Mouse (Mus musculus) left cerebral cortex, adult 2 months (tissue): ENCODE results near the gene Trim3. TPM values are rescaled to one million over a fixed set of nuclear protein-coding genes. Genes with fewer than 3 reads are reported as not detected.
A peak's percentile ranks its signal among the peaks of the same experiment; 100 is the strongest.

Experiments used
- DNase-seq, 2 experiments: peaks; one replicate each; pipeline ENCODE4 v3.0.0; 2021 to 2022; ENCODE audit warnings: low spot score in 2 of 2, mixed read lengths in 1 of 2; ENCODE audit errors: extremely low spot score in 1 of 2
- H3K27ac ChIP-seq: fragments of 200-600 bp; 2 replicates; pipeline ENCODE4 v1.8.1; 2022
- H3K4me3 ChIP-seq: fragments of 200-600 bp; 2 replicates; pipeline ENCODE4 v1.8.1; 2022
- CTCF ChIP-seq: fragments of 200-600 bp; IDR thresholded peaks from 2 replicates; pipeline ENCODE4 v1.8.1; 2022; ENCODE audit warnings: antibody characterized with exemption, mild to moderate bottlenecking, moderate library complexity
- intact Hi-C: fragments of 180-260 bp; cut with DNase I; formaldehyde crosslinking; loops from one replicate; pipeline ENCODE4 v1.15.1; 2025
- long read RNA-seq, 2 experiments: library from polyadenylated mRNA; stranded (forward); transcript quantifications; one replicate each; pipeline ENCODE4 v2.0.0; 2021; ENCODE audit warnings: borderline mapping rate in 2 of 2
- total RNA-seq, 2 experiments: library from RNA; stranded (reverse); gene quantifications; 2 replicates each; pipeline ENCODE4 v1.2.3; 2021

The Trim3 gene
- 100 to 1,000 TPM; 151 to 165 TPM for total RNA-seq
- long read RNA-seq, experiment 1, transcript Trim3-202 (12 exons, 2,841 nt) = major isoform, 125 of 249 reads
- long read RNA-seq, experiment 1, transcript Trim3-205 (12 exons, 2,972 nt) = minor isoform, 6 of 249 reads
- long read RNA-seq, experiment 1, transcript Trim3-201 (12 exons, 3,016 nt) = minor isoform, 20 of 249 reads
- long read RNA-seq, experiment 1, partial matches to known transcripts = 29 of 249 reads
- long read RNA-seq, experiment 1, other reads (novel, unspliced or antisense) = 66 of 249 reads
- long read RNA-seq, experiment 2, transcript Trim3-202 (12 exons, 2,841 nt) = major isoform, 65 of 152 reads
- long read RNA-seq, experiment 2, transcript Trim3-201 (12 exons, 3,016 nt) = minor isoform, 18 of 152 reads
- long read RNA-seq, experiment 2, partial matches to known transcripts = 13 of 152 reads
- long read RNA-seq, experiment 2, other reads (novel, unspliced or antisense) = 52 of 152 reads

DNA sequence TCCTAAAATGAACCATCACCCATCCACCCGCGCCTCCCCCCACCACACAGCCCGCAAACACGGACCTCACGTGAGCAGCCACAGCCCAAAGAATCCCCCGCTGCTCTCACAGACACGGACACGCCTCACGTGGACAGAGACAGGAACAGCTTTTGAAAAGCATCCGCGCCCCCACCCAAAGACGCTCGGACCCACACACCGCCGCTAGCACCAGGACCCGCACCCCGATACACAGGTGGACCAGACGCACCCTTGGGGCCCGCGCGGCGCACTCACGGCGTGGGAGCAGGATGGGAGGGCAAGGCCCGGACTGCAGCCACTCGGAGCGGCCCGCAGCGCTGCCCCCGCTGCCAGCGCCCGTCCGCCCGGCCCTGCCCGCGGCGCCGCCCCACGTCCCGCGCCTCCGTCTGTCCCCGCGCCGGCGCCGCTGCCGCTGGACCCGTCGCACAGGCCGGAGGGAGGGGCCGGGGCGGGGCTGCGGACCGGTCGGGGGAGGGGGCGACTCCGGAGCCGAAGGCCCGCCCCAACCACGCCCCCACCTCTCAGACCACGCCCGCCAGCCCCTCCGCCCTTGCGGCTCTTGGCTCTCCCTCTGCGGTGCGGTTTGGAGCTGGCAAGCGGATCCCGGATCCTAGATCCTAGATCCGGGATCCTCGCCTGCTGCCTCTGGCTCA lies at the start of gene Trim3:
TSS of gene Trim3 (minus strand) at position 445 of the 674 bp plus-strand sequence.
- no peak for TF ChIP-seq CTCF
- peak within 1 kb of the TSS; percentile 94 for H3K27ac ChIP-seq
- peak within 1 kb of the TSS; percentile 68 for H3K4me3 ChIP-seq
- intact Hi-C loops = loop anchor here (2.0 to 10.0 kb wide), 2 partner anchors 78 to 228 kb away; partner anchors contain the start of genes Cnga4, Fam160a2 and Smpd1
- peak; percentile 90 to 92 for DNase-seq

GRCm38 (mm10) chr7:105650639-105651435 lies 17.5 kb upstream of the Trim3 start, which contains the start of gene Dnhd1:
TSS of gene Dnhd1 (plus strand) at chr7:105650827.
- peak; percentile 56 for TF ChIP-seq CTCF
- no peak within 1 kb of the TSS for H3K27ac ChIP-seq
- H3K4me3 ChIP-seq = peak within 1 kb of the TSS; percentile 46
- intact Hi-C loops = no loop called here
- peak; percentile 55 to 62 for DNase-seq

DNA sequence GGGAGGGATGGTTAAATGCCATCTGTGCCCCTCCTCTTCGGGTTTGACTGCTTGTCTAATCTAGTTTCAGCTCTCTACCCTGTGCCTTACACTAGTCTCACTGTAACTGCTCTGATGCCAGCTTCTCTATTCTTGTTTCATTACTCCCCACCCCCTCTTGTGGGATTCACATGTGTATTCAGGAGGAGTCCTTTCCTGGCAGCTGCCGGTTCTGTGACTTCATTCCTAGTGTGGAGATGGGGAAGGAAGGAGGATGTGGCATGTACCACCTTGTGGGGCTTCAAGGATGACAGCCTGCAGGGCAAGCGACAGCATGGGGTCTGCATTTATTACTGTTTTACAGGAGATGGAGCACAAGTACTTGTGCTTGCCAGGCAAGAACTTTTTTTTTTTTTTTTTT lies 8.6 kb upstream of the Trim3 start:
- intact Hi-C loops = loop anchor here (5.0 kb wide), 2 partner anchors 95 to 170 kb away; partner anchors contain the start of genes Ilk, Mrpl17 and Rrp8
- no peak for DNase-seq
- no peak overlapping the region for H3K4me3 ChIP-seq
- TF ChIP-seq CTCF = no peak
- H3K27ac ChIP-seq = no peak overlapping the region

- no peak for DNase-seq
- no peak for TF ChIP-seq CTCF
- H3K27ac ChIP-seq = peak overlapping the region; percentile 82
- intact Hi-C loops = loop anchor here (5.0 kb wide), 2 partner anchors 96 to 171 kb away; partner anchors contain the start of genes Ilk, Mrpl17 and Rrp8
- peak overlapping the region; percentile 77 for H3K4me3 ChIP-seq
Observed at GRCm38 (mm10) chr7:105640894-105641255, 7.5 kb upstream of the Trim3 start.

DNA sequence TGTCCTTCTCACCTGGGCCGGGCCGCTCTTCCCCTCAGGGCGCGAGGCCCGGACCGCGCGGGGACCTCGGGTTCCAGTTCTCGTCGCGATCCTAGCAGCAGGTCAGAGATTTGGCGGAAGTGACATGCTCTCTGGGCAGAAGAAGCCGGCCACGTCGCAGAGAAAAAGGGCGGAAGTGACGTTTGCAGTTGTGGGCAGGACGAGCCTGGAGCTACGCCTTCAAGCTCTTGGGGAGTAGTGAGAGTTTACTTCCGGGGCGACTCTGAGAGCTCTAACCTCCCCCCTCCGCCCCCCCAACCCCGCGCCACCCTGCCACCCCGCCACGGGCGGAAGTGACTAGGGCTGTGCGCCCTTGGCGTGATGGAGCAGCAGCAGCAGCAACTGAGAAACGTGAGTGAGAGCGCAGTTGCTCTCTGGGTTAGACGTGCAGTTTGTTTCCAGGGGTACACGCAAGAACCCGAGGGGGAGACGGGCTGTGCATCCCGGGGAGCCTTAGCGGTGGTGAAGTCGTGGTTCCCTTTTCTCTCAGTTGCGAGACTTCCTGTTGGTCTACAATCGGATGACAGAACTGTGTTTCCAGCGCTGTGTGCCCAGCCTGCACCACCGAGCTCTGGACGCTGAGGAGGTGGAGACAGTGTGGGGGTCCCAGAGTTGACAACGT lies 7.0 kb upstream of the Trim3 start, which contains the start of the genes Arfip2 and Gm45799:
TSS of gene Arfip2 (minus strand) at position 184 of the 661 bp plus-strand sequence.
TSS of gene Gm45799 (plus strand) at position 320 of the 661 bp plus-strand sequence.
- Histone ChIP-seq H3K27ac (peak within 1 kb of the TSS; percentile 82), H3K4me3 (peak within 1 kb of the TSS; percentile 77)
- intact Hi-C loops = loop anchor here (5.0 kb wide), 2 partner anchors 97 to 172 kb away; partner anchors contain the start of genes Ilk, Mrpl17 and Rrp8
- TF ChIP-seq CTCF = no peak
- peak; percentile 96 to 97 for DNase-seq

GRCm38 (mm10) chr7:105639756-105640155 lies 6.4 kb upstream of the Trim3 start, which contains the start of gene Timm10b:
TSS of gene Timm10b (plus strand) at chr7:105640056.
- intact Hi-C loops = loop anchor here (5.0 to 10.0 kb wide), 4 partner anchors 98 to 235 kb away; partner anchors contain the start of genes Cnga4, Fam160a2, Ilk and Mrpl17
- Histone ChIP-seq H3K4me3 (peak within 1 kb of the TSS; percentile 77), H3K27ac (peak within 1 kb of the TSS; percentile 82)
- no peak for TF ChIP-seq CTCF
- DNase-seq = no peak

- peak in 1 of 2 experiments; percentile 12 for DNase-seq
- intact Hi-C loops = loop anchor here (5.0 to 10.0 kb wide), 2 partner anchors 108 to 235 kb away; partner anchors contain the start of genes Cnga4 and Fam160a2
- Histone ChIP-seq H3K4me3 (peak overlapping the region; percentile 77), H3K27ac (no peak overlapping the region)
- no peak for TF ChIP-seq CTCF
Observed at GRCm38 (mm10) chr7:105639304-105639703, 5.9 kb upstream of the Trim3 start.

DNA sequence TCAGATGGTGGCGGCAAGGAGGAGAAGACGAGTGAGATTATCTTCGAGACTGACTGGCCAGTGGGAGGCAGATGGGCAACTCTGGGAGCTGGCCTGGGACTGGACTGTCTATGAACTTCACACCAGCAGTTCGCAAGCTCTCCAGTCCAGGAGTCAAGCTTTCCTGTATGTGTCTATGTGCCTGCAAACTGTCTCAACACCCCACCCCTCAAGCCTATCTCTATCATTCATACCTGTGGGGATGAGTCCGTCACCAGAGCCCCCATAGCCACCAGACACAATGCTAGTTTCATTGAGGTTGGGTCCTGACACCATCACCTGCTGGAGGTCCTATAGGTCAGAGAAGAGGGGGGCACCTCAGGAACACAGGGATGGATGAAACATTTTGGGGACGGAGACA lies 5.4 kb upstream of the Trim3 start:
- Histone ChIP-seq H3K27ac (no peak overlapping the region), H3K4me3 (no peak overlapping the region)
- intact Hi-C loops = loop anchor here (5.0 to 10.0 kb wide), 2 partner anchors 109 to 234 kb away; partner anchors contain the start of genes Cnga4 and Fam160a2
- no peak for TF ChIP-seq CTCF
- DNase-seq = peak in 1 of 2 experiments; percentile 8

DNA sequence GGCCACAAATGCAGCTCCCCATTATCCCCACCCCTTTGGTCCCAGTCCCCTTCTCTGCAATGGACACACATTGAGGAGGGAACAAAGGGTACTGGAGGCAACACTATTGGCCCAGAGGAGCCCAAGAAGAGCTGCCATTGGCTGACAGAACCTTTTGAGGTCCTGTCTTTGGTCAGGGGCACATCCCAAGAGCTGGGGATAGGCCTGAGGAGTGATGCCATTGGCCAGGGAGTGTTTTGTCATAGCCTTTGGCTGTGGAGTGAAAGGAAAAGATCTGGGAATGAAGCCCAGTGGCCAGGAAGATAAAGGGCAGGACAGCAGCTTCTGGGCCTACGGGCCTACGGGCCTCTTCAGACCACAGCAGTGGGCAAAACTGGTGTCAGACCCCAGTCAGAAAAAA lies 2.4 kb upstream of the Trim3 start:
- intact Hi-C loops = loop anchor here (5.0 to 10.0 kb wide), 2 partner anchors 112 to 231 kb away; partner anchors contain the start of genes Cnga4 and Fam160a2
- no peak for DNase-seq
- no peak for TF ChIP-seq CTCF
- no peak overlapping the region for H3K4me3 ChIP-seq
- no peak overlapping the region for H3K27ac ChIP-seq
